Mouse (Mus musculus) erythroblast, embryonic 14.5 days (primary cell): ENCODE measurements around the gene Lhpp. TPM values are rescaled to one million over a fixed set of nuclear protein-coding genes. Genes with fewer than 3 reads are reported as not detected.

Experiments
- H3K27me3 ChIP-seq: 2 replicates; pipeline ENCODE4 v1.6.1; 2012; ENCODE audit warnings: inconsistent platforms; ENCODE audit not compliant: control insufficient read depth
- H3K36me3 ChIP-seq: 2 replicates; pipeline ENCODE4 v1.6.1; 2012; ENCODE audit warnings: mild to moderate bottlenecking, inconsistent platforms; ENCODE audit not compliant: control insufficient read depth
- H3K4me1 ChIP-seq: 2 replicates; pipeline ENCODE4 v1.6.1; 2012; ENCODE audit warnings: inconsistent platforms; ENCODE audit not compliant: control insufficient read depth
- H3K4me3 ChIP-seq: replicated peaks from 2 replicates; pipeline ENCODE3; 2012; ENCODE audit warnings: moderate library complexity, mild to moderate bottlenecking, inconsistent platforms
- H3K9me3 ChIP-seq: 2 replicates; pipeline ENCODE4 v1.6.1; 2012; ENCODE audit warnings: low read length, inconsistent platforms, mixed read lengths; ENCODE audit not compliant: control insufficient read depth
- GATA1 ChIP-seq: IDR thresholded peaks from 2 replicates; pipeline ENCODE4 v1.6.1; 2012; ENCODE audit warnings: low read length, inconsistent platforms, mixed read lengths
- TAL1 ChIP-seq: IDR thresholded peaks from 3 replicates; pipeline ENCODE4 v1.6.1; 2012; ENCODE audit warnings: low read length, inconsistent platforms, mixed read lengths
- polyA plus RNA-seq: library from polyadenylated mRNA; stranded (reverse); fragments of >175 nt; gene quantifications from 2 replicates; pipeline ENCODE4 v1.2.3, GENCODE M21; 2012

Gene Lhpp
- polyA plus RNA-seq, 1 experiment = 0.12 TPM

GRCm38 (mm10) chr7:132666516-132666915, 56.1 kb downstream of the Lhpp start:
- no peaks in the 10 kb centered on the region for H3K9me3 ChIP-seq

GRCm38 (mm10) chr7:132668604-132669003, 58.2 kb downstream of the Lhpp start:
- Histone ChIP-seq H3K27me3 (no peaks in the 10 kb centered on the region), H3K36me3 (no peaks in the 10 kb centered on the region), H3K4me3 (no peak overlapping the region), H3K9me3 (no peaks in the 10 kb centered on the region), H3K4me1 (peaks cover 14% of the 10 kb centered on the region)
- TF ChIP-seq TAL1 (no peak), GATA1 (no peak)

More at GRCm38 (mm10) chr7:132666516-132666915, 56.1 kb downstream of the Lhpp start:
- Histone ChIP-seq H3K4me1 (peaks cover 6% of the 10 kb centered on the region), H3K27me3 (no peaks in the 10 kb centered on the region), H3K36me3 (no peaks in the 10 kb centered on the region), H3K4me3 (no peak overlapping the region)
- TF ChIP-seq TAL1 = no peak
- TF ChIP-seq GATA1 = no peak

GRCm38 (mm10) chr7:132669999-132670862, 59.8 kb downstream of the Lhpp start:
- no peak overlapping the region for H3K4me3 ChIP-seq
- H3K36me3 ChIP-seq = no peaks in the 10 kb centered on the region
- TF ChIP-seq TAL1 = no peak
- TF ChIP-seq GATA1 = no peak
- peaks cover 7% of the 10 kb centered on the region for H3K4me1 ChIP-seq
- no peaks in the 10 kb centered on the region for H3K27me3 ChIP-seq
- no peaks in the 10 kb centered on the region for H3K9me3 ChIP-seq

GRCm38 (mm10) chr7:132670863-132671165, 60.4 kb downstream of the Lhpp start:
- no peak overlapping the region for H3K4me3 ChIP-seq

GRCm38 (mm10) chr7:132672481-132672959, 62.1 kb downstream of the Lhpp start:
- Histone ChIP-seq H3K4me1 (peaks cover 7% of the 10 kb centered on the region), H3K4me3 (no peak overlapping the region), H3K36me3 (no peaks in the 10 kb centered on the region), H3K27me3 (no peaks in the 10 kb centered on the region), H3K9me3 (no peaks in the 10 kb centered on the region)
- no peak for TF ChIP-seq TAL1
- TF ChIP-seq GATA1 = no peak

More at GRCm38 (mm10) chr7:132670863-132671165, 60.4 kb downstream of the Lhpp start:
- Histone ChIP-seq H3K36me3 (no peaks in the 10 kb centered on the region), H3K4me1 (peaks cover 7% of the 10 kb centered on the region), H3K27me3 (no peaks in the 10 kb centered on the region), H3K9me3 (no peaks in the 10 kb centered on the region)
- no peak for TF ChIP-seq GATA1
- TF ChIP-seq TAL1 = no peak

GRCm38 (mm10) chr7:132673931-132674755, 63.7 kb downstream of the Lhpp start:
- no peak for TF ChIP-seq TAL1
- no peak for TF ChIP-seq GATA1
- H3K27me3 ChIP-seq = no peaks in the 10 kb centered on the region
- no peaks in the 10 kb centered on the region for H3K9me3 ChIP-seq
- H3K4me3 ChIP-seq = no peak overlapping the region
- peaks cover 9% of the 10 kb centered on the region for H3K4me1 ChIP-seq
- no peaks in the 10 kb centered on the region for H3K36me3 ChIP-seq

- H3K4me1 ChIP-seq = peaks cover 16% of the 10 kb centered on the region
- TF ChIP-seq TAL1 (no peak), GATA1 (no peak)
- H3K36me3 ChIP-seq = no peaks in the 10 kb centered on the region
- H3K27me3 ChIP-seq = no peaks in the 10 kb centered on the region
- H3K4me3 ChIP-seq = no peak overlapping the region
- no peaks in the 10 kb centered on the region for H3K9me3 ChIP-seq
These were observed 65.5 kb downstream of the Lhpp start for GRCm38 (mm10) chr7:132675922-132676321.

- Histone ChIP-seq H3K36me3 (no peaks in the 10 kb centered on the region), H3K4me3 (no peak overlapping the region), H3K4me1 (peaks cover 9% of the 10 kb centered on the region), H3K9me3 (no peaks in the 10 kb centered on the region), H3K27me3 (no peaks in the 10 kb centered on the region)
- no peak for TF ChIP-seq GATA1
- TF ChIP-seq TAL1 = no peak
These were observed 68.7 kb downstream of the Lhpp start for GRCm38 (mm10) chr7:132679117-132679516.

- H3K9me3 ChIP-seq = no peaks in the 10 kb centered on the region
- H3K27me3 ChIP-seq = no peaks in the 10 kb centered on the region
- TF ChIP-seq GATA1 (no peak), TAL1 (no peak)
These were observed 69.1 kb downstream of the Lhpp start for GRCm38 (mm10) chr7:132679549-132679948.

GRCm38 (mm10) chr7:132681296-132681695, 70.9 kb downstream of the Lhpp start:
- no peaks in the 10 kb centered on the region for H3K9me3 ChIP-seq
- peaks cover 9% of the 10 kb centered on the region for H3K4me1 ChIP-seq
- H3K4me3 ChIP-seq = no peak overlapping the region
- TF ChIP-seq GATA1 (no peak), TAL1 (no peak)
- no peaks in the 10 kb centered on the region for H3K27me3 ChIP-seq
- H3K36me3 ChIP-seq = no peaks in the 10 kb centered on the region

More at GRCm38 (mm10) chr7:132679549-132679948, 69.1 kb downstream of the Lhpp start:
- Histone ChIP-seq H3K4me1 (peaks cover 9% of the 10 kb centered on the region), H3K4me3 (no peak overlapping the region), H3K36me3 (no peaks in the 10 kb centered on the region)
